Mouse (Mus musculus): ENCODE measurements around the gene Cpm.
"Not testable (repeated sequence)": the region's sequence is repeated elsewhere in the genome, so short reads cannot be mapped to it uniquely, and the experiment has no call there.

DNA sequence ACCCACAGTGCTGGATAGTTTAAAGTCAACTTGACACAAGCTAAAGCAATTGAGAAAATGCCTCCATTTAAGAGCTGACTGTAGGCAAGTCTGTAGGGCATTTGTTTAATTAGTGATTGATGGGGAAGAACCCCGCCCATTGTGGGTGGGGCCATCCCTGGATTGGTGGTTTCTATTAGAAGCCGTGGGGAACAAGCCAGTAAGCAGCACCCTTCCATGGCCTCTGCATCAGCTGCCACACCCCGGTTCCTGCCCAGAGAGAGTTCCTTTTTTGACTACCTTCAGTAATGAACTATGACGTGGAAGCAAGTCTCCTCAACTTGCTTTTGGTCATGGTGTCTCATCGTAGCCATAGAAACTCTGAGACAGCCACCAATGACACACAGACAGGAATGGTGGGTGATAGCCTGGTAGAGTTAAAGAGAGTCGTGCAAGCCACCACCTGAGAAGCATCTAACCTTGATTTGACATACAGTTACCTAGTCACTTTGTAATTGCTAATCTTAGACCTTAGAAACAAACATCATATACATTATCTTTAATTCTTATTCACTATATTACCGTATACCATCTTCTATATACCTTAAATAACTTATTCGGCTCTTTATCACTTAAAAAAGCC, 30.2 kb upstream of the Cpm start:
- not testable (repeated sequence) for TF ChIP-seq CTCF (IDR thresholded peaks at IDR 0.05); POLR2A (IDR thresholded peaks at IDR 0.05; ENCODE audit: insufficient read depth, low read depth, low read length)

All from heart, adult 2 months (tissue).